Mouse (Mus musculus) hindbrain, embryonic 16.5 days (tissue): ENCODE results near the gene Mvb12a. TPM values are rescaled to one million over a fixed set of nuclear protein-coding genes. Genes with fewer than 3 reads are reported as not detected.

Source experiments
- ATAC-seq: fragments of 200-750 bp; cut with Nextera tagmentation; 2 replicates; pipeline ENCODE4 v1.8.0; 2017; ENCODE audit warnings: moderate TSS enrichment, moderate library complexity
- H3K27ac ChIP-seq: fragments of 300-500 bp; sonication (generic); 2 replicates; pipeline ENCODE4 v1.5.1; 2014; ENCODE audit warnings: low read depth, mild to moderate bottlenecking, control low read depth, low read length, moderate library complexity
- H3K27me3 ChIP-seq: fragments of 300-500 bp; sonication (generic); replicated peaks from 2 replicates; pipeline ENCODE4 v1.6.1; 2014; ENCODE audit warnings: low read length; ENCODE audit not compliant: control insufficient read depth, insufficient read depth
- H3K36me3 ChIP-seq: fragments of 300-500 bp; sonication (generic); 2 replicates; pipeline ENCODE4 v1.6.1; 2014; ENCODE audit warnings: mild to moderate bottlenecking, low read length, moderate library complexity, mixed read lengths; ENCODE audit not compliant: control insufficient read depth, insufficient read depth
- H3K4me1 ChIP-seq: fragments of 300-500 bp; sonication (generic); 2 replicates; pipeline ENCODE4 v1.6.1; 2014; ENCODE audit warnings: low read depth, low read length; ENCODE audit not compliant: control insufficient read depth, insufficient read depth
- H3K4me2 ChIP-seq: fragments of 300-500 bp; sonication (generic); 2 replicates; pipeline ENCODE4 v1.6.1; 2014; ENCODE audit warnings: mild to moderate bottlenecking, low read length, control low read depth, moderate library complexity
- H3K4me3 ChIP-seq: fragments of 300-500 bp; sonication (generic); 2 replicates; pipeline ENCODE4 v1.5.1; 2014; ENCODE audit warnings: mild to moderate bottlenecking, low read length, control low read depth, moderate library complexity
- H3K9ac ChIP-seq: fragments of 300-500 bp; sonication (generic); 2 replicates; pipeline ENCODE4 v1.6.1; 2014; ENCODE audit warnings: low read depth, mild to moderate bottlenecking, control low read depth, low read length, moderate library complexity
- H3K9me3 ChIP-seq: fragments of 300-500 bp; sonication (generic); 2 replicates; pipeline ENCODE4 v1.6.1; 2014; ENCODE audit warnings: mild to moderate bottlenecking, low read length, moderate library complexity; ENCODE audit not compliant: control insufficient read depth
- WGBS: fragments of 180-500 bp; shearing (Covaris S2); extraction: QIAGEN DNeasy Blood & Tissue Kit; methylation state at CpG from one replicate; pipeline ENCODE4 v1.1.7; 2014; 5-methylcytosine and 5-hydroxymethylcytosine counted together
- polyA plus RNA-seq: library from polyadenylated mRNA; unstranded; fragments of >200 nt; fragmentation: Nextera tagmentation; extraction: Ambion mirVana; gene quantifications from 2 replicates; pipeline ENCODE4 v1.2.1, GENCODE M21; 2015

Mvb12a gene
- polyA plus RNA-seq = 66.3 and 70.4 TPM in 2 replicates

GRCm38 (mm10) chr8:71542632-71543343, at the start of gene Mvb12a:
Gene Mvb12a (plus strand): TSS chr8:71542922.
- peaks cover 18% of the 10 kb centered on the region for H3K36me3 ChIP-seq
- WGBS = under 1% methylated on average over 37 of the region's 55 CpGs
- peaks cover 1% of the 10 kb centered on the region for H3K27me3 ChIP-seq
- peak within 1 kb of the TSS; percentile 65 for H3K4me2 ChIP-seq
- ATAC-seq = peak; percentile 97
- peak within 1 kb of the TSS; percentile 97 for H3K4me3 ChIP-seq
- no peaks in the 10 kb centered on the region for H3K9me3 ChIP-seq
- H3K9ac ChIP-seq = peak within 1 kb of the TSS; percentile 89
- H3K4me1 ChIP-seq = peaks cover 10% of the 10 kb centered on the region
- peak within 1 kb of the TSS; percentile 77; the same call in 1 of the 2 replicates for H3K27ac ChIP-seq

DNA sequence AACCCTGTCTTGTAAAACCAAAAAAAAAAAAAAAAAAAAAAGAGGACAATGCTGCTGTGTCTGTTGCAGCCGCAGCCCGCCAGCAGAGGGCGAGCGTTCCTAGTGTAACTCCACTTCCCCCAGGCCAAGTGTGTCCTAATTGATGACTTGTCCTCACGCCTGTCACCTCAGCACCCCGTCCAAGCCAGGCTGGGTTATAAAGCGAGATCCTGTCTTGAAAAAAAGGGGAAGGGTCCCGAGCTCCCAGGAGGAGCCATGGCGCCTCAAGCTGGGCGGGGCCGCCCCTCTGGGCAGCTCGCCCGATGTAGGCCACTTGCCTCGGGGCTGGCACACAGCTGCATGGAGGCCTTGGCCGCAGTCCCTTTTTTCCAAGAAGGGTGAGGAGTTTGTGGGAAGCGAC, 47.7 kb upstream of the Mvb12a start:
- WGBS = 13% methylated on average over 16 of the region's 16 CpGs

GRCm38 (mm10) chr8:71495811-71496210, 46.9 kb upstream of the Mvb12a start:
- no peak for ATAC-seq
- Histone ChIP-seq H3K36me3 (peaks cover 18% of the 10 kb centered on the region), H3K4me1 (peaks cover 6% of the 10 kb centered on the region), H3K4me3 (no peak overlapping the region), H3K27ac (no peak overlapping the region), H3K27me3 (no peaks in the 10 kb centered on the region), H3K9ac (no peak overlapping the region), H3K4me2 (no peak overlapping the region), H3K9me3 (no peaks in the 10 kb centered on the region)
- WGBS = 84% methylated on average over 5 of the region's 5 CpGs

More for the DNA sequence above, 47.7 kb upstream of the Mvb12a start:
- H3K9me3 ChIP-seq = no peaks in the 10 kb centered on the region
- H3K4me3 ChIP-seq = no peak overlapping the region
- H3K27me3 ChIP-seq = no peaks in the 10 kb centered on the region
- peaks cover 20% of the 10 kb centered on the region for H3K36me3 ChIP-seq
- H3K4me2 ChIP-seq = peak overlapping the region; percentile 20
- no peak overlapping the region for H3K27ac ChIP-seq
- H3K9ac ChIP-seq = no peak overlapping the region
- peaks cover 8% of the 10 kb centered on the region for H3K4me1 ChIP-seq
- ATAC-seq = peak; percentile 76

DNA sequence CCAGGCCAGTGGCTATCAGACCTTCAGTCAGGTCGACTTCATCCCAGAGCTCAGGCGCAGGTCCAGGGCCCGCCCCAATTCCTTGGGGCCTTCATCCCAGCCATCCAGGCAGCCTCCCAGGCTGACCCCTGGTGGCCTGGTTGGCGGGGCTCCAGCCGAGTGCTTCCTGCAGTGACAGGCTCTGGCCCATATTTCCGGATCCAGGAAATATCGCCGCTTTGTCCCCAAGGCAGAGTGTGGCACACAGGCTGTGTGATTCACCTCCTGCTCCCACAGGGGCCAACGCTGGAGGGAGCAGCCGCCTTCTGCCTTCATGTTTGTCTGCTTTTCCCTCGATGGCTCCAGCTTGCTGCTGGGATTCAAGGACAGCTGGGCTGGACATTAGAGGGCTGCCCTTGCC, 46.2 kb upstream of the Mvb12a start:
- 40% methylated on average over 11 of the region's 11 CpGs for WGBS

GRCm38 (mm10) chr8:71497077-71497645, 45.6 kb upstream of the Mvb12a start:
- H3K9ac ChIP-seq = no peak overlapping the region
- H3K27ac ChIP-seq = 0 out of 2 replicates have a peak overlapping the region, but pooled peaks have one; percentile 17
- ATAC-seq = no peak
- peaks cover 13% of the 10 kb centered on the region for H3K36me3 ChIP-seq
- peaks cover 6% of the 10 kb centered on the region for H3K4me1 ChIP-seq
- no peaks in the 10 kb centered on the region for H3K27me3 ChIP-seq
- H3K4me3 ChIP-seq = no peak overlapping the region
- WGBS = 100% methylated on average over 1 of the region's 1 CpGs
- H3K4me2 ChIP-seq = no peak overlapping the region
- H3K9me3 ChIP-seq = no peaks in the 10 kb centered on the region

More for the DNA sequence above, 46.2 kb upstream of the Mvb12a start:
- no peak overlapping the region for H3K27ac ChIP-seq
- no peaks in the 10 kb centered on the region for H3K9me3 ChIP-seq
- H3K27me3 ChIP-seq = no peaks in the 10 kb centered on the region
- no peak for ATAC-seq
- no peak overlapping the region for H3K4me3 ChIP-seq
- H3K36me3 ChIP-seq = peaks cover 17% of the 10 kb centered on the region
- H3K4me2 ChIP-seq = no peak overlapping the region
- H3K9ac ChIP-seq = no peak overlapping the region
- peaks cover 6% of the 10 kb centered on the region for H3K4me1 ChIP-seq

DNA sequence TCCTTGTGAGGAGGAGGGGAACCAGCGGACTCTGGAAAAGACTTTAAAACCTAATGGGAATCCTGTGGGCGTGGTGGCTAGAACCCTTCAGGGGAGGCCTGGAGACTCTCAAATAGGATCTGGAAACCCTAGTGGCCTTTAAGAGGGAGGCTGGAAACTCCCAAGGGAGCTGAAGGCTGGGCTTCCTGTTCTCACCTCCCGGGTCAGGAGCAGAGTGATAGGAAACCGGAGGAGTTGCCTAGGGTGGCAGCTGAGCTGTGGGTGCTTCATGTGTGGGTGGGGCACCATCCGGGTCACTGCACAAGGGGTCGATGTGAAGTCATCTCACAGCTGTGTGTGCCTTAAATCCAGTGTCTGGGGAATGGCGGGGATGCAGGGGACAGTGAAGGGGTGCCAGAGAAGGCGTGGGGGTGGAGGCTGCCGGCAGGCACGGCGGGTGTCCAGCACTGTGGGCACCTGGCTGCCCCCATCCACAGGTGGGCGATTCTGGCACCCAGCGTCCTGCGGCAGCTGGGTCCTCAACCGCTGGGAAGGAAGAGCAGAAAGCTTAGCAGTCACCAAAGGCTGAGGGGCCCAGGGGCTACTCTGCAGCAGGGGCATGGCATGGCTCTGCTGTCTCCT, 44.7 kb upstream of the Mvb12a start:
- no peak for ATAC-seq
- H3K27ac ChIP-seq = no peak overlapping the region
- WGBS = 34% methylated on average over 12 of the region's 15 CpGs
- H3K27me3 ChIP-seq = no peaks in the 10 kb centered on the region
- peaks cover 5% of the 10 kb centered on the region for H3K36me3 ChIP-seq
- H3K9me3 ChIP-seq = no peaks in the 10 kb centered on the region
- H3K4me2 ChIP-seq = no peak overlapping the region
- H3K4me1 ChIP-seq = peaks cover 6% of the 10 kb centered on the region
- H3K9ac ChIP-seq = no peak overlapping the region
- H3K4me3 ChIP-seq = no peak overlapping the region

GRCm38 (mm10) chr8:71498816-71499690, 43.7 kb upstream of the Mvb12a start:
- Histone ChIP-seq H3K27me3 (no peaks in the 10 kb centered on the region), H3K4me1 (peaks cover 6% of the 10 kb centered on the region), H3K36me3 (0 out of 2 replicates have a peak, but pooled peaks cover under 1% of the 10 kb centered on the region), H3K9me3 (no peaks in the 10 kb centered on the region), H3K27ac (no peak overlapping the region), H3K9ac (no peak overlapping the region), H3K4me2 (no peak overlapping the region), H3K4me3 (no peak overlapping the region)
- no peak for ATAC-seq
- WGBS = 38% methylated on average over 16 of the region's 16 CpGs

- Histone ChIP-seq H3K27ac (no peak overlapping the region), H3K4me1 (peaks cover 2% of the 10 kb centered on the region; the same call in 1 of the 2 replicates), H3K9ac (no peak overlapping the region), H3K36me3 (no peaks in the 10 kb centered on the region), H3K27me3 (peaks cover 25% of the 10 kb centered on the region), H3K4me3 (no peak overlapping the region), H3K4me2 (no peak overlapping the region), H3K9me3 (no peaks in the 10 kb centered on the region)
- ATAC-seq = no peak
- 94% methylated on average over 4 of the region's 4 CpGs for WGBS
These were observed 38.4 kb upstream of the Mvb12a start for GRCm38 (mm10) chr8:71504349-71504748.
